Mouse (Mus musculus): ENCODE measurements around the gene Spint3.

Spint3 gene

GRCm38 (mm10) chr2:164550895-164551269, 22.4 kb downstream of the Spint3 start:
- intact Hi-C loops (cut with DNase I): no loop called here

GRCm38 (mm10) chr2:164549963-164550894, 23.0 kb downstream of the Spint3 start:
- intact Hi-C loops (cut with DNase I): no loop called here

- intact Hi-C loops (cut with DNase I): no loop called here
Measured at GRCm38 (mm10) chr2:164549338-164549737, 23.9 kb downstream of the Spint3 start.

GRCm38 (mm10) chr2:164544454-164545097, 28.7 kb downstream of the Spint3 start:
- intact Hi-C loops (cut with DNase I): no loop called here

- intact Hi-C loops (cut with DNase I): no loop called here
Measured at GRCm38 (mm10) chr2:164543745-164544144, 29.5 kb downstream of the Spint3 start.

GRCm38 (mm10) chr2:164542598-164542997, 30.7 kb downstream of the Spint3 start:
- intact Hi-C loops (cut with DNase I): no loop called here

GRCm38 (mm10) chr2:164542132-164542531, 31.1 kb downstream of the Spint3 start:
- intact Hi-C loops (cut with DNase I): no loop called here

GRCm38 (mm10) chr2:164540652-164541427, 32.4 kb downstream of the Spint3 start:
- intact Hi-C loops (cut with DNase I): no loop called here

GRCm38 (mm10) chr2:164537003-164537402, 36.3 kb downstream of the Spint3 start:
- intact Hi-C loops (cut with DNase I): loop anchor here (5.0 kb wide), 1 partner anchor 435 kb away; no protein-coding TSS in a partner anchor

- intact Hi-C loops (cut with DNase I): no loop called here
Measured at GRCm38 (mm10) chr2:164534315-164534714, 38.9 kb downstream of the Spint3 start.

GRCm38 (mm10) chr2:164531169-164531568, 42.1 kb downstream of the Spint3 start:
- intact Hi-C loops (cut with DNase I): no loop called here

- intact Hi-C loops (cut with DNase I): no loop called here
Measured at GRCm38 (mm10) chr2:164528557-164528956, 44.7 kb downstream of the Spint3 start.

GRCm38 (mm10) chr2:164523301-164523773, 49.9 kb downstream of the Spint3 start:
- intact Hi-C loops (cut with DNase I): no loop called here

GRCm38 (mm10) chr2:164522280-164522679, 51.0 kb downstream of the Spint3 start:
- intact Hi-C loops (cut with DNase I): no loop called here

- intact Hi-C loops (cut with DNase I): loop anchor here (2.0 kb wide), 1 partner anchor 103 kb away; no protein-coding TSS in a partner anchor
Measured at GRCm38 (mm10) chr2:164521841-164522240, 51.4 kb downstream of the Spint3 start.

GRCm38 (mm10) chr2:164520782-164521181, 52.5 kb downstream of the Spint3 start:
- intact Hi-C loops (cut with DNase I): loop anchor here (2.0 kb wide), 1 partner anchor 102 kb away; no protein-coding TSS in a partner anchor

Measured in adrenal gland (tissue).